Mouse (Mus musculus) heart, adult 10 weeks (tissue): ENCODE measurements around the gene Jmjd8. TPM values are rescaled to one million over a fixed set of nuclear protein-coding genes. Genes with fewer than 3 reads are reported as not detected.

Experiments
- polyA plus RNA-seq: library from polyadenylated mRNA; stranded (reverse); fragments of 350-450 nt; fragmentation: Illumina TruSeq; extraction: RNeasy Lipid Tissue Mini Kit (QIAGEN cat#74804); gene quantifications from one replicate; pipeline ENCODE4 v1.2.3, GENCODE M21; 2014; ENCODE audit warnings: low read depth, low replicate concordance

Jmjd8 gene
- polyA plus RNA-seq, 1 experiment from 2014 or later: 31.6 TPM

Other genes starting within 250 kb of the Jmjd8 start
- gene Lmf1, start 249.8 kb upstream of the Jmjd8 start, polyA plus RNA-seq: 26.1 TPM
- gene Gng13, start 111.7 kb upstream of the Jmjd8 start, polyA plus RNA-seq: 0.99 TPM
- 1.4 TPM for gene Chtf18, start 101.4 kb upstream of the Jmjd8 start, polyA plus RNA-seq
- 9.4 TPM for gene Rpusd1, start 101.2 kb upstream of the Jmjd8 start, polyA plus RNA-seq
- gene Mslnl, start 92.8 kb upstream of the Jmjd8 start, polyA plus RNA-seq: not detected
- 18.6 TPM for gene Msln, start 74.5 kb upstream of the Jmjd8 start, polyA plus RNA-seq
- 41.3 TPM for gene Narfl, start 55.1 kb upstream of the Jmjd8 start, polyA plus RNA-seq
- 15.1 TPM for gene Haghl, start 43.2 kb upstream of the Jmjd8 start, polyA plus RNA-seq
- 0.26 TPM for gene Ccdc78, start 42.3 kb upstream of the Jmjd8 start, polyA plus RNA-seq
- gene Fam173a, start 36.0 kb upstream of the Jmjd8 start, polyA plus RNA-seq: 41.4 TPM
- not detected for gene AC134908.4, start 33.2 kb upstream of the Jmjd8 start, polyA plus RNA-seq
- 31.5 TPM for gene Metrn, start 31.7 kb upstream of the Jmjd8 start, polyA plus RNA-seq
- 2.1 TPM for gene Fbxl16, start 19.8 kb upstream of the Jmjd8 start, polyA plus RNA-seq
- 11.2 TPM for gene Wdr24, start 5.2 kb upstream of the Jmjd8 start, polyA plus RNA-seq
- 133 TPM for gene Stub1, start 4.5 kb downstream of the Jmjd8 start, polyA plus RNA-seq
- gene Rhbdl1, start 8.4 kb downstream of the Jmjd8 start, polyA plus RNA-seq: 1.1 TPM
- gene Gm20683, start 12.9 kb downstream of the Jmjd8 start, polyA plus RNA-seq: 4.1 TPM
- gene Rhot2, start 16.0 kb downstream of the Jmjd8 start, polyA plus RNA-seq: 133 TPM
- 3.2 TPM for gene Wdr90, start 32.6 kb downstream of the Jmjd8 start, polyA plus RNA-seq
- gene Mcrip2, start 39.9 kb downstream of the Jmjd8 start, polyA plus RNA-seq: 194 TPM
- gene Mettl26, start 46.2 kb downstream of the Jmjd8 start, polyA plus RNA-seq: 19.7 TPM
- not detected for gene Wfikkn1, start 52.0 kb downstream of the Jmjd8 start, polyA plus RNA-seq
- gene Rab40c, start 90.9 kb downstream of the Jmjd8 start, polyA plus RNA-seq: 15.4 TPM
- gene Pigq, start 116.1 kb downstream of the Jmjd8 start, polyA plus RNA-seq: 40.5 TPM
- not detected for gene Nhlrc4, start 116.1 kb downstream of the Jmjd8 start, polyA plus RNA-seq
- gene A930017K11Rik, start 123.7 kb downstream of the Jmjd8 start, polyA plus RNA-seq: 0.34 TPM
- gene Capn15, start 156.9 kb downstream of the Jmjd8 start, polyA plus RNA-seq: 9.9 TPM
- 28.2 TPM for gene Rab11fip3, start 240.7 kb downstream of the Jmjd8 start, polyA plus RNA-seq